In genomic region chr10:116473759-116474549, GRCm38 (mm10) we compare ENCODE assay signal across 8 mouse cellular contexts. TPM values are rescaled to one million over a fixed set of nuclear protein-coding genes. Genes with fewer than 3 reads are reported as not detected.
DNase-seq lines count a peak whose midpoint lies in the region; ATAC-seq lines count a peak whose summit lies in the region.

Gene Kcnmb4 (minus strand): TSS chr10:116473878.

- H3K4me2 ChIP-seq in heart, embryonic 11.5 days: peak within 1 kb of the TSS; percentile 98
- H3K4me2 ChIP-seq in forebrain, embryonic 14.5 days (ENCODE audit: low read length): peak within 1 kb of the TSS; percentile 83
- peak within 1 kb of the TSS; percentile 86 for H3K4me2 ChIP-seq in limb, embryonic 12.5 days
- peak within 1 kb of the TSS; percentile 90 for H3K4me2 ChIP-seq in midbrain, embryonic 13.5 days (replicated peaks)
- peak within 1 kb of the TSS; percentile 97 for H3K4me2 ChIP-seq in stomach, embryonic 15.5 days

- under 1% methylated on average over 85 of the region's 92 CpGs for WGBS in heart, embryonic 11.5 days (ENCODE audit: insufficient replicate concordance)
- under 1% methylated on average over 58 of the region's 92 CpGs for WGBS in forebrain, embryonic 14.5 days
- WGBS in limb, embryonic 12.5 days: under 1% methylated on average over 77 of the region's 92 CpGs
- WGBS in midbrain, embryonic 13.5 days: under 1% methylated on average over 70 of the region's 92 CpGs
- WGBS in stomach, embryonic 15.5 days: under 1% methylated on average over 92 of the region's 92 CpGs

- ATAC-seq in heart, embryonic 11.5 days (replicated peaks; ENCODE audit: insufficient number of reproducible peaks, low FRiP score, low TSS enrichment): peak; percentile 80
- peak; percentile 84 for ATAC-seq in forebrain, embryonic 14.5 days
- peak; percentile 71 for ATAC-seq in limb, embryonic 12.5 days (ENCODE audit: insufficient number of reproducible peaks, insufficient read depth, low FRiP score, low TSS enrichment, low read depth)
- ATAC-seq in midbrain, embryonic 13.5 days: peak; percentile 91
- ATAC-seq in stomach, embryonic 15.5 days (ENCODE audit: insufficient read depth, low FRiP score, low read depth): peak; percentile 76; the same call in 1 of the 2 replicates

- 0 out of 2 replicates have a peak, but pooled peaks cover 2% of the 10 kb centered on the region for H3K27me3 ChIP-seq in heart, embryonic 11.5 days (ENCODE audit: control insufficient read depth, insufficient read depth, low read length)
- H3K27me3 ChIP-seq in forebrain, embryonic 14.5 days (replicated peaks; ENCODE audit: control insufficient read depth, insufficient read depth, low read length): no peaks in the 10 kb centered on the region
- no peaks in the 10 kb centered on the region for H3K27me3 ChIP-seq in limb, embryonic 12.5 days
- H3K27me3 ChIP-seq in midbrain, embryonic 13.5 days: 0 out of 2 replicates have a peak, but pooled peaks cover 4% of the 10 kb centered on the region
- H3K27me3 ChIP-seq in stomach, embryonic 15.5 days (replicated peaks): peaks cover 5% of the 10 kb centered on the region; the same call in 1 of the 2 replicates

- no peak for DNase-seq in heart, adult 9 months (ENCODE audit: low spot score in 2 of 2)
- peak; percentile 66 for DNase-seq in forebrain, embryonic 14.5 days (ENCODE audit: low spot score)
- DNase-seq in induced T-regulatory cell, adult 2 months (ENCODE audit: low read depth): peak; percentile 66

- no peaks in the 10 kb centered on the region for H3K9me3 ChIP-seq in heart, embryonic 11.5 days (replicated peaks; ENCODE audit: control insufficient read depth, low read length)
- no peaks in the 10 kb centered on the region for H3K9me3 ChIP-seq in forebrain, embryonic 14.5 days (replicated peaks; ENCODE audit: control insufficient read depth, low read length)
- H3K9me3 ChIP-seq in limb, embryonic 12.5 days: no peaks in the 10 kb centered on the region; the same call in 1 of the 2 replicates
- H3K9me3 ChIP-seq in midbrain, embryonic 13.5 days: no peaks in the 10 kb centered on the region
- H3K9me3 ChIP-seq in stomach, embryonic 15.5 days: no peaks in the 10 kb centered on the region

- peak within 1 kb of the TSS; percentile 72 for H3K4me3 ChIP-seq in heart, embryonic 11.5 days (ENCODE audit: low read depth, low read length)
- H3K4me3 ChIP-seq in brown adipose tissue, adult 24 weeks (ENCODE audit: insufficient read depth, low read depth, low read length): peak within 1 kb of the TSS; percentile 62
- peak within 1 kb of the TSS; percentile 72 for H3K4me3 ChIP-seq in forebrain, embryonic 14.5 days (ENCODE audit: low read depth, low read length)
- peak within 1 kb of the TSS; percentile 65 for H3K4me3 ChIP-seq in limb, embryonic 12.5 days (replicated peaks)
- H3K4me3 ChIP-seq in midbrain, embryonic 13.5 days (replicated peaks): peak within 1 kb of the TSS; percentile 56
- H3K4me3 ChIP-seq in stomach, embryonic 15.5 days (replicated peaks): peak within 1 kb of the TSS; percentile 65

- no peaks in the 10 kb centered on the region for H3K36me3 ChIP-seq in heart, embryonic 11.5 days (ENCODE audit: control insufficient read depth, insufficient read depth, low read length)
- no peaks in the 10 kb centered on the region for H3K36me3 ChIP-seq in forebrain, embryonic 14.5 days (ENCODE audit: control insufficient read depth, insufficient read depth, low read length)
- H3K36me3 ChIP-seq in limb, embryonic 12.5 days: 0 out of 2 replicates have a peak, but pooled peaks cover 3% of the 10 kb centered on the region
- no peaks in the 10 kb centered on the region for H3K36me3 ChIP-seq in midbrain, embryonic 13.5 days
- H3K36me3 ChIP-seq in stomach, embryonic 15.5 days: no peaks in the 10 kb centered on the region

- peak within 1 kb of the TSS; percentile 29; the same call in 1 of the 2 replicates for H3K27ac ChIP-seq in heart, embryonic 11.5 days (ENCODE audit: low read depth, low read length)
- H3K27ac ChIP-seq in brown adipose tissue, adult 24 weeks (replicated peaks; ENCODE audit: low read depth, low read length): no peak within 1 kb of the TSS
- peak within 1 kb of the TSS; percentile 95 for H3K27ac ChIP-seq in forebrain, embryonic 14.5 days (ENCODE audit: low read depth, low read length)
- H3K27ac ChIP-seq in limb, embryonic 12.5 days: peak within 1 kb of the TSS; percentile 88
- peak within 1 kb of the TSS; percentile 88 for H3K27ac ChIP-seq in midbrain, embryonic 13.5 days
- H3K27ac ChIP-seq in stomach, embryonic 15.5 days: no peak within 1 kb of the TSS

- peak within 1 kb of the TSS; percentile 80 for H3K9ac ChIP-seq in heart, embryonic 11.5 days (ENCODE audit: low read depth, low read length)
- peak within 1 kb of the TSS; percentile 84 for H3K9ac ChIP-seq in forebrain, embryonic 14.5 days (ENCODE audit: low read length)
- peak within 1 kb of the TSS; percentile 88 for H3K9ac ChIP-seq in limb, embryonic 12.5 days (replicated peaks)
- peak within 1 kb of the TSS; percentile 82 for H3K9ac ChIP-seq in midbrain, embryonic 13.5 days (replicated peaks)
- peak within 1 kb of the TSS; percentile 50 for H3K9ac ChIP-seq in stomach, embryonic 15.5 days

- H3K4me1 ChIP-seq in heart, embryonic 11.5 days (ENCODE audit: control insufficient read depth, insufficient read depth, low read length): peaks cover 7% of the 10 kb centered on the region; the same call in 1 of the 2 replicates
- peaks cover 3% of the 10 kb centered on the region; the same call in 1 of the 2 replicates for H3K4me1 ChIP-seq in brown adipose tissue, adult 24 weeks (ENCODE audit: control insufficient read depth, insufficient read depth, insufficient read length, low read length)
- H3K4me1 ChIP-seq in forebrain, embryonic 14.5 days (ENCODE audit: control insufficient read depth, insufficient read depth, low read length): peaks cover 5% of the 10 kb centered on the region; the same call in 1 of the 2 replicates
- H3K4me1 ChIP-seq in limb, embryonic 12.5 days (replicated peaks): peaks cover 20% of the 10 kb centered on the region; the same call in 1 of the 2 replicates
- H3K4me1 ChIP-seq in midbrain, embryonic 13.5 days (replicated peaks): peaks cover 30% of the 10 kb centered on the region
- H3K4me1 ChIP-seq in stomach, embryonic 15.5 days: peaks cover 7% of the 10 kb centered on the region; the same call in 1 of the 2 replicates

RNA-seq across cellular contexts. Expression of gene Kcnmb4, which starts in this region (rescaled TPM):
- 6.2 and 6.6 TPM in 2 replicates for polyA plus RNA-seq in heart, embryonic 11.5 days (2014; fragmentation: Nextera tagmentation; extraction: Ambion mirVana)
- polyA plus RNA-seq in brown adipose tissue, adult 24 weeks (2012; ENCODE audit: insufficient read depth, insufficient read length, missing spikeins): not detected in 2 replicates
- 17.5 and 18.0 TPM in 2 replicates for polyA plus RNA-seq in forebrain, embryonic 14.5 days (2014; fragmentation: Nextera tagmentation; extraction: Ambion mirVana)
- 35.5 and 38.7 TPM in 2 replicates for polyA plus RNA-seq in limb, embryonic 12.5 days (2016; fragmentation: Nextera tagmentation; extraction: Ambion mirVana)
- 12.9 and 13.1 TPM in 2 replicates for polyA plus RNA-seq in midbrain, embryonic 13.5 days (2015; fragmentation: Nextera tagmentation; extraction: Ambion mirVana)
- polyA plus RNA-seq in stomach, embryonic 15.5 days (2015; fragmentation: Nextera tagmentation; extraction: Ambion mirVana): 4.4 and 4.8 TPM in 2 replicates

Comparison
In these comparisons a context has a peak if more than half of its experiments do, and no peak if none do; other contexts are left out.
1. H3K27ac ChIP-seq: peak in heart, embryonic 11.5 days (single experiment), forebrain, embryonic 14.5 days (single experiment), limb, embryonic 12.5 days (single experiment) and midbrain, embryonic 13.5 days (single experiment); none in brown adipose tissue, adult 24 weeks (single experiment) and stomach, embryonic 15.5 days (single experiment).
2. DNase-seq: peak in forebrain, embryonic 14.5 days (single experiment) and induced T-regulatory cell, adult 2 months (single experiment); none in heart, adult 9 months (0 of 2).
3. Peak in every context shown above with its lines, with median percentiles within 50 percentile points of each other: ATAC-seq, H3K4me2 ChIP-seq, H3K4me3 ChIP-seq and H3K9ac ChIP-seq.